Mouse (Mus musculus): Measurements from ENCODE around the gene Rfx2. TPM values are rescaled to one million over a fixed set of nuclear protein-coding genes. Genes with fewer than 3 reads are reported as not detected.

The Rfx2 gene
- polyA plus RNA-seq, 1 experiment, result 0.86 TPM

GRCm38 (mm10) chr17:56869481-56869977 lies 38.7 kb upstream of the Rfx2 start:
- TF ChIP-seq POLR2A (IDR thresholded peaks at IDR 0.05; ENCODE audit: low read depth, low read length), result no peak
- Histone ChIP-seq H3K27ac (ENCODE audit: insufficient read depth, low read length) (no peak overlapping the region), H3K4me3 (ENCODE audit: insufficient read depth, low read length) (no peak overlapping the region), H3K4me1 (ENCODE audit: control insufficient read depth, insufficient read depth, low read length) (no peaks in the 10 kb centered on the region)

- Histone ChIP-seq H3K4me1 (ENCODE audit: control insufficient read depth, insufficient read depth, low read length) (no peaks in the 10 kb centered on the region), H3K4me3 (ENCODE audit: insufficient read depth, low read length) (no peak overlapping the region), H3K27ac (ENCODE audit: insufficient read depth, low read length) (no peak overlapping the region)
- TF ChIP-seq CTCF (IDR thresholded peaks at IDR 0.05; ENCODE audit: borderline replicate concordance, insufficient read depth, low read length) (no peak), POLR2A (IDR thresholded peaks at IDR 0.05; ENCODE audit: low read depth, low read length) (no peak)
Observed at GRCm38 (mm10) chr17:56866071-56866470, 35.3 kb upstream of the Rfx2 start.

GRCm38 (mm10) chr17:56861197-56861596 lies 30.4 kb upstream of the Rfx2 start:
- Histone ChIP-seq H3K4me1 (ENCODE audit: control insufficient read depth, insufficient read depth, low read length) (no peaks in the 10 kb centered on the region), H3K27ac (ENCODE audit: insufficient read depth, low read length) (no peak overlapping the region), H3K4me3 (ENCODE audit: insufficient read depth, low read length) (no peak overlapping the region)
- TF ChIP-seq CTCF (IDR thresholded peaks at IDR 0.05; ENCODE audit: borderline replicate concordance, insufficient read depth, low read length) (no peak), POLR2A (IDR thresholded peaks at IDR 0.05; ENCODE audit: low read depth, low read length) (no peak)

DNA sequence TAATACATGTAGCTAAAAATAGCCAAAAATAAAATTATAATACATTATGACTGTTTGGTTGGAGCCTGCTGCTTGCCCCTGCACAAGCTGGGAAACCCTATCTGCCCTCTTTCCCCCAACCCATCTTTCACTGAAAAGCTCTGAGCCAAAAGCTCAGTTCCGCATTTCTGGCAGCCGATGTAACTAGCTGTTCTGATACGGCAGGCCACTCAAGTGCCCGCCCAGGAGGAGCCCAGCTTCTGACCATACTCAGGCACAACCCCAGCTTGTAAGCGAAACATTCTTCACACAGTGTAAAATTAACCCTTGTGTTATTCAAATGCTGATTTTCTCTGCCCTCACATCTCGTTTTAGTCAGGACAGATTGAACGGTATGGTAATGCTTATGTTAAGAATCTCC lies 28.1 kb upstream of the Rfx2 start:
- no peak overlapping the region for H3K4me3 ChIP-seq (ENCODE audit: insufficient read depth, low read length)
- H3K4me1 ChIP-seq (ENCODE audit: control insufficient read depth, insufficient read depth, low read length), result no peaks in the 10 kb centered on the region
- TF ChIP-seq POLR2A (IDR thresholded peaks at IDR 0.05; ENCODE audit: low read depth, low read length), result no peak
- no peak for TF ChIP-seq CTCF (IDR thresholded peaks at IDR 0.05; ENCODE audit: borderline replicate concordance, insufficient read depth, low read length)
- no peak overlapping the region for H3K27ac ChIP-seq (ENCODE audit: insufficient read depth, low read length)

DNA sequence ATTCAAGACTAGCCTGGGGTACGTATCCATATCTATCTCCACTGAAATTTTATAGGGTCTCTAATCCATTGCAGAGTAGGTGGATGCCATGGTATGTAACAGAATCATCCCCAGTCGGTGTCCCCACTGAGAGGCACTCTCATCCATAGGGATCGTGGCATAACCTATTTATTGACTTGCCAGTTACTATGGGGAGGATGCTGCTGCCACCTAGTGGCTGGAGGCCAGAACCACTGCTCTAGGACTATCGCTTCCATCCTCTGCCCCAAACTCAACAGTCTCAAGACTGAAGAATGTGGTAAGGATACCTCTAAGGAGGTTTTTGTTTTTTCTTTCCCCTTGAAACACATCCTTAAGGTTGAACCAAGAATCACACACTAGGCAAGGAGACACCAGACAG lies 27.4 kb upstream of the Rfx2 start:
- peak; percentile 72; the same call in 1 of the 2 replicates for TF ChIP-seq CTCF (IDR thresholded peaks at IDR 0.05; ENCODE audit: borderline replicate concordance, insufficient read depth, low read length)
- no peak for TF ChIP-seq POLR2A (IDR thresholded peaks at IDR 0.05; ENCODE audit: low read depth, low read length)
- no peak overlapping the region for H3K27ac ChIP-seq (ENCODE audit: insufficient read depth, low read length)
- H3K4me1 ChIP-seq (ENCODE audit: control insufficient read depth, insufficient read depth, low read length), result no peaks in the 10 kb centered on the region
- H3K4me3 ChIP-seq (ENCODE audit: insufficient read depth, low read length), result no peak overlapping the region

- no peak overlapping the region for H3K27ac ChIP-seq (ENCODE audit: insufficient read depth, low read length)
- no peak overlapping the region for H3K4me3 ChIP-seq (ENCODE audit: insufficient read depth, low read length)
- no peaks in the 10 kb centered on the region for H3K4me1 ChIP-seq (ENCODE audit: control insufficient read depth, insufficient read depth, low read length)
- TF ChIP-seq CTCF (IDR thresholded peaks at IDR 0.05; ENCODE audit: borderline replicate concordance, insufficient read depth, low read length) (no peak), POLR2A (IDR thresholded peaks at IDR 0.05; ENCODE audit: low read depth, low read length) (no peak)
Observed at GRCm38 (mm10) chr17:56855421-56855820, 24.6 kb upstream of the Rfx2 start.

DNA sequence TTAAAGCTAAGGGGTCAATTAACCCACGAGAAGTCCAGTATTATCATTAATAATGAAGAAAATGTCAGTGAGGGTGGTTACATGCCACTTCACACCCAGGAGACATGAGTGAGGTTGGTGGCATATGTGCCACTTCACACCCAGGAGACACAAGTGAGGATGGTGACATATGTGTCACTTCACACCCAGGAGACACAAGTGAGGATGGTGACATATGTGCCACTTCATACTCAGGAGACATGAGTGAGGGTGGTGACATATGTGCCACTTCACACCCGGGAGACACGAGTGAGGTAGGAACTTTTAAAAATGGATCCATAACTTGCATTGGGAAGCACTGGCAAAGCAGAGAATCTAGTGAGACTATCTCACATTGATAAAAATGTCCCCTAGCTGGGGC lies 20.4 kb upstream of the Rfx2 start:
- Histone ChIP-seq H3K4me3 (ENCODE audit: insufficient read depth, low read length) (no peak overlapping the region), H3K4me1 (ENCODE audit: control insufficient read depth, insufficient read depth, low read length) (no peaks in the 10 kb centered on the region), H3K27ac (ENCODE audit: insufficient read depth, low read length) (no peak overlapping the region)
- no peak for TF ChIP-seq CTCF (IDR thresholded peaks at IDR 0.05; ENCODE audit: borderline replicate concordance, insufficient read depth, low read length)
- no peak for TF ChIP-seq POLR2A (IDR thresholded peaks at IDR 0.05; ENCODE audit: low read depth, low read length)

DNA sequence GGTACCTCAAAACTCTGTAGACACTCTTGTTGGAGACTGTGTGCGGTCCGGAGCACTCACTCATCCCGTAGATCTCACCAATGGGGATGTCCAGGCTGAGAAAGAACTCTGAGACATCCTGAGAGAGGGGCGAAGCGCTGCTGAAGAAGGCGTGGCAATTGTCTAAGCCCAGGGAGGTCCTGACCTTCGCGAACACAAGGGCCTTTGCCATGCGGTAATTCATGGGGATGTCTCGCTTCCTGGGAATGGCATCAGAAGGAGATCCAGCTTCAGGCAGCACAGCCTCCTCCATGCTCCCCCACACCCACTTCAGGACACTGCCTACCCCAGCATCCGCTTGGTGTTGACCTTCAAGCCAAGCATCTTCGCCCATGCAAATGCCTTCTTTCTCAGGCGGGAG lies 18.9 kb upstream of the Rfx2 start:
- Histone ChIP-seq H3K4me1 (ENCODE audit: control insufficient read depth, insufficient read depth, low read length) (no peaks in the 10 kb centered on the region), H3K27ac (ENCODE audit: insufficient read depth, low read length) (no peak overlapping the region), H3K4me3 (ENCODE audit: insufficient read depth, low read length) (no peak overlapping the region)
- TF ChIP-seq CTCF (IDR thresholded peaks at IDR 0.05; ENCODE audit: borderline replicate concordance, insufficient read depth, low read length) (no peak), POLR2A (IDR thresholded peaks at IDR 0.05; ENCODE audit: low read depth, low read length) (no peak)

DNA sequence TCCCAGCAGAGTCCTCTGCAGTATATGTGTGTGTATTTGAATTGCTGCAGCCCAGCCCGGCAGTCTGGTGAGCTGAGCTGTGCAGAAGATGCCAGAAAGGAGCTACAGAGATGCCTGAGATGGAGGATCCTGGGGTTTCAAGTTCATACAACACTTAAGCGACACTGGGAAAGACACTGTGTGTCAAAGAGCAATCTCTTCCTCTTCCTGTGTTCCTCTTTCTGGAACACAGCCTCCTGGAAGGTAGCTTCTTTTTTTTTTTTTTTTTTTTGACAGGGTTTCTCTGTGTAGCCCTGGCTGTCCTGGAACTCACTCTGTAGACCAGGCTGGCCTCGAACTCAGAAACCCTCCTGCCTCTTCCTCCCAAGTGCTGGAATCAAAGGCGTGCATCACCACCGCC lies 18.0 kb upstream of the Rfx2 start:
- Histone ChIP-seq H3K4me3 (ENCODE audit: insufficient read depth, low read length) (no peak overlapping the region), H3K27ac (ENCODE audit: insufficient read depth, low read length) (no peak overlapping the region), H3K4me1 (ENCODE audit: control insufficient read depth, insufficient read depth, low read length) (no peaks in the 10 kb centered on the region)
- no peak for TF ChIP-seq POLR2A (IDR thresholded peaks at IDR 0.05; ENCODE audit: low read depth, low read length)
- no peak for TF ChIP-seq CTCF (IDR thresholded peaks at IDR 0.05; ENCODE audit: borderline replicate concordance, insufficient read depth, low read length)

- no peak overlapping the region for H3K27ac ChIP-seq (ENCODE audit: insufficient read depth, low read length)
- TF ChIP-seq POLR2A (IDR thresholded peaks at IDR 0.05; ENCODE audit: low read depth, low read length) (no peak), CTCF (IDR thresholded peaks at IDR 0.05; ENCODE audit: borderline replicate concordance, insufficient read depth, low read length) (no peak)
- no peak overlapping the region for H3K4me3 ChIP-seq (ENCODE audit: insufficient read depth, low read length)
- no peaks in the 10 kb centered on the region for H3K4me1 ChIP-seq (ENCODE audit: control insufficient read depth, insufficient read depth, low read length)
Observed at GRCm38 (mm10) chr17:56843678-56844077, 12.9 kb upstream of the Rfx2 start.

DNA sequence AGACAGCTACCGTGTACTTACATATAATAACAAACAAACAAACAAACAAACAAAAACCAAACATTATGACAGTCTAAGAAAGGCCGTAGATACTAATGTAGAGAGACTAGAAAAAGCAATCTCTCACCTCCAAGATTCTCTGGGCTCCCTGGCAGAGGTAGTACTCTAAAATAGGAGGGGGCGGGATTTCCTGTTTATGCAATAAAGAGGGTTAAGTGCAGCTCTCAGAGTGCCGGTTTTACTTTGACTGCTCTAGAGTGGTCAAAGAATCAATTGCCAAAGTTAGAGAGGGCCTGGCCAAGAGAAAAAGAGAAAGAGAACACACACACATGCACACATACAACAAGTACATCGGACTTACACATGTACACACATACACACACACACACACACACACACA lies 11.4 kb upstream of the Rfx2 start:
- no peak overlapping the region for H3K4me3 ChIP-seq (ENCODE audit: insufficient read depth, low read length)
- H3K4me1 ChIP-seq (ENCODE audit: control insufficient read depth, insufficient read depth, low read length), result no peaks in the 10 kb centered on the region
- no peak overlapping the region for H3K27ac ChIP-seq (ENCODE audit: insufficient read depth, low read length)
- TF ChIP-seq POLR2A (IDR thresholded peaks at IDR 0.05; ENCODE audit: low read depth, low read length), result no peak
- no peak for TF ChIP-seq CTCF (IDR thresholded peaks at IDR 0.05; ENCODE audit: borderline replicate concordance, insufficient read depth, low read length)
